Comparison of ENCODE assay signal across 18 mouse cellular contexts in the genomic region with DNA sequence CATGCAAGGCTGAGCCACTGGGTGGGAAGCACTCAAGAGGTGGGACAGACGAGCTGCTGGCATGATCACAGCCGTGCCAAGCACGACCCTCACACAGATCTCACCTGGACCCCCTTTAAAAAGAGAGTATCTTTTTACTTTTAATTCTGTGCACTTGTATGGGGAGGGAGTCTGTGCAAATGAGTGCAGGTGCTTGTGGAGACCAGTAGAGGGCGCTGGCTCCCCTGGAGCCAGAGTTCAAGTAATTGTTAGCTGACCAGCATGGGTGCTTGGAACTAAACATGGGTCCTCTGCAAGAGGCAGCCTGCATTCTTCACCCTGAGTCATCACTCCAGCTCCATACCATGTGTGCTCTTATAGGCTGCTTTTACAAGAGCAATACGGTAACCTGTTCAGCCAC. TPM values are rescaled to one million over a fixed set of nuclear protein-coding genes. Genes with fewer than 3 reads are reported as not detected.
DNase-seq lines count a peak whose midpoint lies in the region; ATAC-seq and TF ChIP-seq lines count a peak whose summit lies in the region.
"Had no signal": no experiment of that assay in that cellular context is flagged by ENCODE, and none has a peak within 500 bp of the region (broad histone marks: within the 10 kb centered on the region; RNA-seq: fewer than 3 reads in every experiment).

No protein-coding gene starts in this region.

- H3K9ac ChIP-seq in kidney, postnatal 0 days (ENCODE audit: low read depth, low read length), result no peak overlapping the region
- H3K9ac ChIP-seq in kidney, embryonic 16.5 days (replicated peaks; ENCODE audit: low read length), result no peak overlapping the region
- H3K9ac ChIP-seq in lung, postnatal 0 days (replicated peaks; ENCODE audit: low read depth), result no peak overlapping the region
- H3K9ac ChIP-seq: forebrain, embryonic 12.5 days; midbrain, embryonic 15.5 days; neural tube, embryonic 15.5 days had no signal

- no peak for TF ChIP-seq POLR2A in small intestine, adult 2 months (IDR thresholded peaks at IDR 0.05; ENCODE audit: low read depth, low read length)

- no peaks in the 10 kb centered on the region for H3K27me3 ChIP-seq in kidney, postnatal 0 days (ENCODE audit: insufficient read depth, low read length)
- no peaks in the 10 kb centered on the region for H3K27me3 ChIP-seq in kidney, embryonic 16.5 days (ENCODE audit: insufficient read depth, low read length)
- H3K27me3 ChIP-seq in lung, postnatal 0 days (replicated peaks; ENCODE audit: insufficient read depth, low read length), result no peaks in the 10 kb centered on the region
- no peaks in the 10 kb centered on the region for H3K27me3 ChIP-seq in small intestine, adult 2 months (ENCODE audit: control insufficient read depth, insufficient read depth, low read length)
- H3K27me3 ChIP-seq: forebrain, embryonic 12.5 days; midbrain, embryonic 15.5 days; neural tube, embryonic 15.5 days had no signal

- no peak for DNase-seq in kidney, postnatal 0 days (ENCODE audit: low spot score)
- no peak for DNase-seq in lung, postnatal 0 days (ENCODE audit: low spot score)
- no peak for DNase-seq in lung, adult 18-20 months
- peak; percentile 37 for DNase-seq in R1 (ENCODE audit: low read depth, low spot score)
- DNase-seq: adrenal gland, postnatal 25 days; cerebellum, adult 18-20 months; cerebellum, postnatal 36 days; gastrocnemius, postnatal 25 days; right cerebral cortex, postnatal 14 days; thymus, postnatal 14 days had no signal

- 90% methylated on average over 5 of the region's 5 CpGs for WGBS in kidney, postnatal 0 days
- WGBS in kidney, embryonic 16.5 days, result 87% methylated on average over 5 of the region's 5 CpGs
- 92% methylated on average over 5 of the region's 5 CpGs for WGBS in lung, postnatal 0 days
- 96% methylated on average over 5 of the region's 5 CpGs for WGBS in small intestine, adult 2 months

- TF ChIP-seq CTCF in kidney, postnatal 0 days (IDR thresholded peaks at IDR 0.05; ENCODE audit: low read depth), result 0 out of 2 replicates have a peak, but pooled peaks have one; percentile 20
- TF ChIP-seq CTCF in lung, postnatal 0 days (IDR thresholded peaks at IDR 0.05), result peak; percentile 25; the same call in 1 of the 2 replicates
- TF ChIP-seq CTCF in small intestine, adult 2 months (IDR thresholded peaks at IDR 0.05; ENCODE audit: extremely low read depth, insufficient read length, insufficient replicate concordance, low read depth, low read length), result peak; percentile 14; the same call in 1 of the 2 replicates

- no peak overlapping the region for H3K4me2 ChIP-seq in kidney, postnatal 0 days (ENCODE audit: low read length)
- H3K4me2 ChIP-seq in kidney, embryonic 16.5 days (replicated peaks; ENCODE audit: low read depth, low read length), result no peak overlapping the region
- H3K4me2 ChIP-seq in lung, postnatal 0 days (replicated peaks; ENCODE audit: low read depth, low read length), result no peak overlapping the region
- H3K4me2 ChIP-seq: forebrain, embryonic 12.5 days; midbrain, embryonic 15.5 days; neural tube, embryonic 15.5 days had no signal

- H3K36me3 ChIP-seq in kidney, postnatal 0 days (ENCODE audit: insufficient read depth, low read length), result peaks cover 53% of the 10 kb centered on the region
- H3K36me3 ChIP-seq in kidney, embryonic 16.5 days (ENCODE audit: insufficient read depth, low read length), result peaks cover 89% of the 10 kb centered on the region
- H3K36me3 ChIP-seq in lung, postnatal 0 days (ENCODE audit: insufficient read depth, low read length), result peaks cover 33% of the 10 kb centered on the region
- H3K36me3 ChIP-seq in small intestine, adult 2 months (ENCODE audit: control insufficient read depth, insufficient read depth, low read length), result peaks cover 37% of the 10 kb centered on the region

- no peak overlapping the region for H3K4me3 ChIP-seq in kidney, postnatal 0 days (replicated peaks; ENCODE audit: low read depth, low read length)
- H3K4me3 ChIP-seq in kidney, embryonic 16.5 days (ENCODE audit: low read length), result no peak overlapping the region
- H3K4me3 ChIP-seq in lung, postnatal 0 days (ENCODE audit: low read depth, low read length), result no peak overlapping the region
- no peak overlapping the region for H3K4me3 ChIP-seq in small intestine, adult 2 months (ENCODE audit: low read depth, low read length)
- H3K4me3 ChIP-seq: embryonic facial prominence, embryonic 10.5 days; forebrain, embryonic 12.5 days; hindbrain, embryonic 10.5 days; midbrain, embryonic 15.5 days; neural tube, embryonic 15.5 days had no signal

- no peak for ATAC-seq in kidney, postnatal 0 days (replicated peaks; ENCODE audit: low FRiP score, low read depth)
- ATAC-seq in kidney, embryonic 16.5 days (ENCODE audit: low FRiP score, low TSS enrichment), result no peak
- ATAC-seq in lung, postnatal 0 days, result no peak
- ATAC-seq in activated CD4-positive, CD25-positive, alpha-beta regulatory T cell, adult 4 months, result no peak
- ATAC-seq: midbrain, embryonic 15.5 days had no signal

- no peaks in the 10 kb centered on the region for H3K9me3 ChIP-seq in kidney, postnatal 0 days (replicated peaks; ENCODE audit: low read length)
- H3K9me3 ChIP-seq in kidney, embryonic 16.5 days (ENCODE audit: low read length), result 0 out of 2 replicates have a peak, but pooled peaks cover 5% of the 10 kb centered on the region
- no peaks in the 10 kb centered on the region for H3K9me3 ChIP-seq in lung, postnatal 0 days (ENCODE audit: low read length)
- H3K9me3 ChIP-seq: midbrain, embryonic 15.5 days; neural tube, embryonic 15.5 days had no signal

- no peaks in the 10 kb centered on the region for H3K4me1 ChIP-seq in kidney, postnatal 0 days (replicated peaks; ENCODE audit: insufficient read depth, low read length)
- no peaks in the 10 kb centered on the region for H3K4me1 ChIP-seq in kidney, embryonic 16.5 days (ENCODE audit: insufficient read depth, low read length)
- no peaks in the 10 kb centered on the region for H3K4me1 ChIP-seq in lung, postnatal 0 days (ENCODE audit: insufficient read depth, low read depth, low read length)
- peaks cover 19% of the 10 kb centered on the region for H3K4me1 ChIP-seq in small intestine, adult 2 months (ENCODE audit: control insufficient read depth, insufficient read depth, insufficient read length, low read length)
- H3K4me1 ChIP-seq: embryonic facial prominence, embryonic 10.5 days; forebrain, embryonic 12.5 days; midbrain, embryonic 15.5 days; neural tube, embryonic 15.5 days had no signal

- no peak overlapping the region for H3K27ac ChIP-seq in kidney, postnatal 0 days
- no peak overlapping the region for H3K27ac ChIP-seq in kidney, embryonic 16.5 days (ENCODE audit: low read length)
- H3K27ac ChIP-seq in lung, postnatal 0 days (ENCODE audit: low read length), result no peak overlapping the region
- H3K27ac ChIP-seq in small intestine, adult 2 months (ENCODE audit: insufficient read depth, low read depth, low read length), result no peak overlapping the region
- H3K27ac ChIP-seq: embryonic facial prominence, embryonic 10.5 days; forebrain, embryonic 12.5 days; hindbrain, embryonic 10.5 days; midbrain, embryonic 15.5 days; neural tube, embryonic 15.5 days had no signal

- no peak for TF ChIP-seq EP300 in lung, postnatal 0 days (IDR thresholded peaks at IDR 0.05)

RNA-seq across cellular contexts. Expression of gene Lfng, which starts 20.5 kb away (rescaled TPM):
- 28.8 and 33.4 TPM in 2 replicates for polyA plus RNA-seq in kidney, postnatal 0 days (2015; fragmentation: Nextera tagmentation; extraction: Ambion mirVana)
- 36.3 and 38.9 TPM in 2 replicates for polyA plus RNA-seq in kidney, embryonic 16.5 days (2015; fragmentation: Nextera tagmentation; extraction: Ambion mirVana)
- 23.1 and 25.5 TPM in 2 replicates for polyA plus RNA-seq in lung, postnatal 0 days (2015; fragmentation: Nextera tagmentation; extraction: Ambion mirVana)
- 25.6 and 29.9 TPM in 2 replicates for polyA plus RNA-seq in small intestine, adult 2 months (2012; rRNA removed)
- polyA plus RNA-seq in activated CD4-positive, CD25-positive, alpha-beta regulatory T cell, adult 4 months (2017; shearing (Covaris generic)), result 10 to 100 TPM; 33.9 to 35.5 TPM

RNA-seq across cellular contexts. Expression of gene Ttyh3, which starts 21.3 kb away (rescaled TPM):
- polyA plus RNA-seq in kidney, postnatal 0 days (2015; fragmentation: Nextera tagmentation; extraction: Ambion mirVana), result 21.7 and 25.3 TPM in 2 replicates
- polyA plus RNA-seq in kidney, embryonic 16.5 days (2015; fragmentation: Nextera tagmentation; extraction: Ambion mirVana), result 28.4 and 31.3 TPM in 2 replicates
- polyA plus RNA-seq in lung, postnatal 0 days (2015; fragmentation: Nextera tagmentation; extraction: Ambion mirVana), result 18.2 and 19.8 TPM in 2 replicates
- 35.3 and 72.5 TPM in 2 replicates for polyA plus RNA-seq in small intestine, adult 2 months (2012; rRNA removed)
- 1 to 10 TPM; 5.2 to 5.6 TPM for polyA plus RNA-seq in activated CD4-positive, CD25-positive, alpha-beta regulatory T cell, adult 4 months (2017; shearing (Covaris generic))
